Mouse (Mus musculus): ENCODE measurements around the gene Rhoj. TPM values are rescaled to one million over a fixed set of nuclear protein-coding genes. Genes with fewer than 3 reads are reported as not detected.
A peak's percentile ranks its signal among the peaks of the same experiment; 100 is the strongest.

The Rhoj gene
- 24.8 TPM in 2 replicates for polyA plus RNA-seq (2014; fragmentation: Nextera tagmentation; extraction: Ambion mirVana)

DNA sequence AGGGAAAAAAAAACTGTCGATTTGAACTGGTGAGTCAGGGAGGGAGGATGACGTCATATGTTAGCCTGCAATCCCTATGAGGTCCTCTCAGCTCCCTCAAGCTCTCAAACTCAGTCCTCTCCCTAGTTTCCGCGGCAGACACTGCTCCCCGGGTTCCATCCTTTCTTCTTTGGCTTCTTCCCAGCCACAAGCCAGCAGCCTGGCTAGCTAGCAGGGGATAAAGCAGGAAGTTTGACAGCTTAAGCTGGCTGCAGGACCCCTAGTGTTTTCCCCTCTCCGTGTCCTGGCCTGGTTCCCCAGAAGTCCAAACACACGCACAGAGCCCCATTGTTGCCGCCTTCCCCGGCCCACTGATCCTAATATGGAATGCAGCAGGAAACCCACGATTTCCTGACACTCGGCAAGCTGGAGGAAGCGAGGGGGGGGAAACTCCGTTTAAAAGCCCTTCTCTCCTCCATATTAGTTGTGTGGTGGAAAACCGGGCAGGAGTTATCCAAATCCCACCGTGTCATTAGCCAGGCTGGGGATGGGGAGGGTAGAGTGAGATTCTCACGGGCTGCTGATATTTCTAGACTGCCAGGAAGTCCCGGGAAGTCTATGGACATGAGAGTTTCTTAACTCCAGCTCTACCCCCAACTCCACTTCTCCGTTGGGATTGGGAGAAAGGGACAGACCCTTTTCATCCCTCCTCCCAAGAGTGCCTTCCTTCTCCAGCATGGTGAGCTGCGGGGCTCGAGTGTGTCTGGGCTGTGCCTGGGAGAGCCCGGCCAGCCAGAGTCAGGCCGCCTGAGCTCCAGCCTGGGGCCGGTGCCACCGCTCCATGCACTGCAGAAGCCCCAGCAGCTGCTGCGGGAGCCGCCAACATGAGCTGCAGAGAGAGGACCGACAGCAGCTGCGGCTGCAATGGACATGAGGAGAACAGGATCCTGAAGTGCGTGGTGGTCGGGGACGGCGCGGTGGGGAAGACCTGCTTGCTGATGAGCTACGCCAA, at the start of gene Rhoj:
TSS of gene Rhoj (plus strand) at position 362 of the 991 bp plus-strand sequence.
- ATAC-seq (ENCODE audit: low FRiP score) (peak; percentile 88), DNase-seq (ENCODE audit: low spot score, missing footprints) (peak; percentile 97)
- Histone ChIP-seq H3K4me2 (peak within 1 kb of the TSS; percentile 66), H3K4me1 (ENCODE audit: control insufficient read depth, insufficient read depth, low read length) (peaks cover 6% of the 10 kb centered on the region; the same call in 1 of the 2 replicates), H3K9ac (ENCODE audit: low read length) (peak within 1 kb of the TSS; percentile 75), H3K27ac (ENCODE audit: low read depth, low read length) (no peak within 1 kb of the TSS; the same call in 1 of the 2 replicates), H3K27me3 (ENCODE audit: control insufficient read depth, insufficient read depth, low read length) (no peaks in the 10 kb centered on the region), H3K4me3 (ENCODE audit: low read depth, low read length) (peak within 1 kb of the TSS; percentile 40), H3K9me3 (ENCODE audit: control insufficient read depth, low read length) (no peaks in the 10 kb centered on the region), H3K36me3 (ENCODE audit: control insufficient read depth, insufficient read depth, low read length) (no peaks in the 10 kb centered on the region)
- under 1% methylated on average over 34 of the region's 34 CpGs for WGBS

DNA sequence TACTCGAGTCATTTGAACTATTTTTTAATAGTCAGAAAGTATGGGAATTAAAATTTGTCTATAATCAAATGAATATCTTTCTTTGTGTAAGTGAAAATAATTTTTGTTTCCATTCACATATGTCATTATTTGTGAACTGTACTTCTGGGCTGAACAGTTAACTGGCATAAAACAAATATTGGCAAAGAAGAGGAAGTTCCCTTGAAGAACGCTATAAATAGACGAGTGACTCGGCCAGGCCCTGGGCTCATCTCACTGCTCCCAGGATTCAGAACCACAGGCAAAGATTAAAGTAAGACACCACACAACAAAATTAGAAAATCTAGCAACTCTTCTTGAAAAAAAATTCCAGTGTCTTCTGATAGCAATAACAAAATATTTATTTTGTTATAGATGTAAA, 36.4 kb upstream of the Rhoj start:
- no peak for ATAC-seq (ENCODE audit: low FRiP score)
- no peaks in the 10 kb centered on the region for H3K36me3 ChIP-seq (ENCODE audit: control insufficient read depth, insufficient read depth, low read length)

DNA sequence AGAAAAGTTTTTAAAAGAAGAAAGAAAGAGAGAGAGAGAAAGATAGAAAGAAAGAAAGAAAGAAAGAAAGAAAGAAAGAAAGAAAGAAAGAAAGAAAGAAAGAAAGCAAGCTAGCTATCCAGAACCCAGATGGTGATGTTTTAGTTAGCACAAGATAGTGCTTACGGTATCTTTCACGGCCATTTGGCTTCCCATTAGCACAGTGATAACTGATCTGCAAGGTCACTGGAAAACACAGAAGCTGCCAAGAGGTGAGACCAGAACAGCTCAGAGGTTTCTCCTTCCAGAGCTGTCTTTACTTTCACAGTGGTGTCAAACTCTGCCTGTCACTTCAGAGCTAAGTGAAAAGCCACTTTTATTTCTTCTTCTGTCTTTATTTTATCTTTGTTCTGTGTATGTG, 32.4 kb upstream of the Rhoj start:
- 72% methylated on average over 2 of the region's 2 CpGs for WGBS
- Histone ChIP-seq H3K27me3 (ENCODE audit: control insufficient read depth, insufficient read depth, low read length) (no peaks in the 10 kb centered on the region), H3K4me2 (no peak overlapping the region), H3K4me3 (ENCODE audit: low read depth, low read length) (no peak overlapping the region), H3K9ac (ENCODE audit: low read length) (no peak overlapping the region), H3K27ac (ENCODE audit: low read depth, low read length) (no peak overlapping the region), H3K4me1 (ENCODE audit: control insufficient read depth, insufficient read depth, low read length) (no peaks in the 10 kb centered on the region), H3K36me3 (ENCODE audit: control insufficient read depth, insufficient read depth, low read length) (no peaks in the 10 kb centered on the region), H3K9me3 (ENCODE audit: control insufficient read depth, low read length) (no peaks in the 10 kb centered on the region)
- DNase-seq (ENCODE audit: low spot score, missing footprints) (no peak), ATAC-seq (ENCODE audit: low FRiP score) (no peak)

More for the DNA sequence above, 36.4 kb upstream of the Rhoj start:
- WGBS, result 73% methylated on average over 4 of the region's 4 CpGs
- Histone ChIP-seq H3K4me2 (no peak overlapping the region), H3K27me3 (ENCODE audit: control insufficient read depth, insufficient read depth, low read length) (no peaks in the 10 kb centered on the region), H3K4me3 (ENCODE audit: low read depth, low read length) (no peak overlapping the region), H3K4me1 (ENCODE audit: control insufficient read depth, insufficient read depth, low read length) (no peaks in the 10 kb centered on the region), H3K9ac (ENCODE audit: low read length) (no peak overlapping the region), H3K9me3 (ENCODE audit: control insufficient read depth, low read length) (no peaks in the 10 kb centered on the region), H3K27ac (ENCODE audit: low read depth, low read length) (no peak overlapping the region)
- peak; percentile 59 for DNase-seq (ENCODE audit: low spot score, missing footprints)

DNA sequence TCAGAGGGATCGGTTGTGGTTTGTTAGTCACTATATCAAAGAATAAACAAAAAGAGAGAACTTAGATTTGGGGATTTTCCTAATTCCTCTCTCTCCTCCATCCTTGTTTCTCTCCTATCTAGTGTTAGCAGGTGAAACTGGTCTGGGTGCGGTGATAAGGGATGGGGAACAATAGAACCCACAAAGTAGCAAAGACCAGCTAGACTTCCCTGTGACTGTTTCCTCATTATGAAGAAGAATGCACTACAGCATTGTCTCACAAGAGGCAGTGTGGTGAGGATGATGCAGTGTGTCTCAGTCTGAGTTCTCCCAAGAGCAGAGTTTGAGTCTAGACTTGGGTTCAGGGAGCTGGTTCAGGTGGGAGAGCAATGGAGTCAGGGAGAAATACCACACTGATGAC, 30.7 kb upstream of the Rhoj start:
- 87% methylated on average over 2 of the region's 2 CpGs for WGBS
- no peaks in the 10 kb centered on the region for H3K36me3 ChIP-seq (ENCODE audit: control insufficient read depth, insufficient read depth, low read length)
- no peaks in the 10 kb centered on the region for H3K4me1 ChIP-seq (ENCODE audit: control insufficient read depth, insufficient read depth, low read length)

DNA sequence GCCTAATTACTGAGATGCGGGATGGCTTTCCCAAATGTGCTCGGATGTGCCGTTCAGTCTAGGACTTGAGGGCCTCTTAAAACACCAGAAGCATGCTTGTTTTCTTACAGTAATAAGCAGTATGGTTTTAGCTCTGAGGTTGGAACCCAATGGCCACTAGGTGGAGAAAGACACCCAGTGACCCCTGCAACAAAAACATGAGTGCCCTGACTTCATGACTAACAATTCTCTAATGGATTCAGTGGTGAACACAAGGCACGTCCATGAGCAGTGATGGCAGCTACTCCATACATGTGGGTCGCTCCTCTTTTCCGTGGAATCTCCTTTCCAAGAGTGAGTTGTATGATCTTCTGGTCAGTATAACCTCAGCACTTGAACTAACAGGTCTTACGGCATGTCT, 27.6 kb upstream of the Rhoj start:
- H3K27me3 ChIP-seq (ENCODE audit: control insufficient read depth, insufficient read depth, low read length), result no peaks in the 10 kb centered on the region

More for the DNA sequence above, 30.7 kb upstream of the Rhoj start:
- no peak overlapping the region for H3K27ac ChIP-seq (ENCODE audit: low read depth, low read length)
- H3K27me3 ChIP-seq (ENCODE audit: control insufficient read depth, insufficient read depth, low read length), result no peaks in the 10 kb centered on the region
- H3K4me2 ChIP-seq, result no peak overlapping the region
- ATAC-seq (ENCODE audit: low FRiP score) (no peak), DNase-seq (ENCODE audit: low spot score, missing footprints) (peak; percentile 6)
- no peak overlapping the region for H3K4me3 ChIP-seq (ENCODE audit: low read depth, low read length)
- no peaks in the 10 kb centered on the region for H3K9me3 ChIP-seq (ENCODE audit: control insufficient read depth, low read length)
- H3K9ac ChIP-seq (ENCODE audit: low read length), result no peak overlapping the region

DNA sequence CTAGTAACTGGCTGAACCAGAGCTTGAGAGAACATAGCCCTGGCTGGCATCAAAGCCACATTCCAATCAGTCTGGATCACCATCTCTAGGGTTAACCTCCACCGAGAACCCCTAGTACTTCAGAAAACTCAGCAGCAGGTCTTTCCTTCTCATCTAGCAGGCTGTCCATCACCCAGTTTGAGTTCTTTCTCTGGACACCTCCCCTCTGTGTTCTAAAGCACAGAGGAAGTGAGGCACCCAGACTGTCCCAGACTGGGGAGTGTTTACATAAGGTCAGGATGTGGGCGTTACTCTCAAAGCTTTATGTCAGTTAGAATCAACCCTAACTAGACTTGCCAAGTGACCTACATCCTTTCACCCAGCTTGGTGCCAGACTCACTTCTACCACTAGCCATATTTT, 24.9 kb upstream of the Rhoj start:
- H3K36me3 ChIP-seq (ENCODE audit: control insufficient read depth, insufficient read depth, low read length), result no peaks in the 10 kb centered on the region
- H3K9ac ChIP-seq (ENCODE audit: low read length), result no peak overlapping the region
- H3K27ac ChIP-seq (ENCODE audit: low read depth, low read length), result no peak overlapping the region
- no peaks in the 10 kb centered on the region for H3K9me3 ChIP-seq (ENCODE audit: control insufficient read depth, low read length)
- WGBS, result 65% methylated on average over 2 of the region's 2 CpGs
- H3K4me2 ChIP-seq, result no peak overlapping the region
- ATAC-seq (ENCODE audit: low FRiP score) (no peak), DNase-seq (ENCODE audit: low spot score, missing footprints) (no peak)
- no peak overlapping the region for H3K4me3 ChIP-seq (ENCODE audit: low read depth, low read length)
- no peaks in the 10 kb centered on the region for H3K4me1 ChIP-seq (ENCODE audit: control insufficient read depth, insufficient read depth, low read length)
- H3K27me3 ChIP-seq (ENCODE audit: control insufficient read depth, insufficient read depth, low read length), result no peaks in the 10 kb centered on the region

More for the DNA sequence above, 27.6 kb upstream of the Rhoj start:
- no peak overlapping the region for H3K4me3 ChIP-seq (ENCODE audit: low read depth, low read length)
- no peak overlapping the region for H3K27ac ChIP-seq (ENCODE audit: low read depth, low read length)
- WGBS, result 75% methylated on average over 7 of the region's 7 CpGs
- DNase-seq (ENCODE audit: low spot score, missing footprints), result no peak
- H3K4me1 ChIP-seq (ENCODE audit: control insufficient read depth, insufficient read depth, low read length), result no peaks in the 10 kb centered on the region
- no peak overlapping the region for H3K4me2 ChIP-seq
- no peak overlapping the region for H3K9ac ChIP-seq (ENCODE audit: low read length)
- H3K36me3 ChIP-seq (ENCODE audit: control insufficient read depth, insufficient read depth, low read length), result no peaks in the 10 kb centered on the region
- no peaks in the 10 kb centered on the region for H3K9me3 ChIP-seq (ENCODE audit: control insufficient read depth, low read length)
- no peak for ATAC-seq (ENCODE audit: low FRiP score)

DNA sequence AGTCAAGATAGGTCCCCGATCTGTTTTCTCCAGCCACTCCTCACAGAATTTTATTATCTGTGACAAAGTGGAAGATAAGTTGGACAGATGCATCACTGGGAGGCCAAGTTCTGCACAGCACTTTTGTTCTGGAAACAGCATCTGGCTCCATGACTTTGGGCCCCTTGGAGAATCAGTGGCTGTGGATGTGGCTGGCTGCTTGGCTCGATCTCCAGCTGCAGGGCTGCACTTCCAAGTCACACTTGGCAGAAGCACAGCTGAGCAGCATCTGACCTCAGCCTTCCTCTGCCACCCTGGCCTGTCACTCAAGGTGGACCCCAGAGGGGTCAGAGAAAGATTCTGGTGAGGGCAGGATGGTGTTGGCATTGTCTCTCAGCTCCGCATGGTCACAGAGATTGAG, 22.0 kb upstream of the Rhoj start:
- ATAC-seq (ENCODE audit: low FRiP score) (no peak), DNase-seq (ENCODE audit: low spot score, missing footprints) (no peak)
- H3K9ac ChIP-seq (ENCODE audit: low read length), result no peak overlapping the region
- H3K27me3 ChIP-seq (ENCODE audit: control insufficient read depth, insufficient read depth, low read length), result no peaks in the 10 kb centered on the region
- H3K4me2 ChIP-seq, result no peak overlapping the region
- no peaks in the 10 kb centered on the region for H3K36me3 ChIP-seq (ENCODE audit: control insufficient read depth, insufficient read depth, low read length)
- no peaks in the 10 kb centered on the region for H3K4me1 ChIP-seq (ENCODE audit: control insufficient read depth, insufficient read depth, low read length)
- no peak overlapping the region for H3K4me3 ChIP-seq (ENCODE audit: low read depth, low read length)
- no peaks in the 10 kb centered on the region for H3K9me3 ChIP-seq (ENCODE audit: control insufficient read depth, low read length)
- no peak overlapping the region for H3K27ac ChIP-seq (ENCODE audit: low read depth, low read length)
- 75% methylated on average over 3 of the region's 3 CpGs for WGBS

DNA sequence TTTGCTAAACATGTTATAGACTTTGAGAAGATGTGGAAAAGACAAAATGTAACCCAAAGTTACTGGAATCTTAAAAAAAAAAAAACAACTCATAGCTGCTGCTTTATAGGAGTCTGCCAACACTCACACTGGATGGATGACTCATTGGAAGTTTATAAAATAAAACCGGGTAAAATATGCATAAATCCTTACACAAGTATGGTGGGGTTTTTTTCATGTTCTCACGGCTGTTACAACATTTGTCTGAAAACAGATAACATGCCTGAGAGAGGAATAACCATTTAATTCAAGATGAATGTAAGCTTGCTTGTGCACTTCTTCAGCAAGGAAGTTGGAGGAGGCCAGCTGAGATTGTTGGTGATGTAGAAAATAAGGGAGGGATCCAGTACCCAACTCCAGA, 17.6 kb upstream of the Rhoj start:
- DNase-seq (ENCODE audit: low spot score, missing footprints) (no peak), ATAC-seq (ENCODE audit: low FRiP score) (no peak)
- Histone ChIP-seq H3K4me1 (ENCODE audit: control insufficient read depth, insufficient read depth, low read length) (no peaks in the 10 kb centered on the region), H3K4me2 (no peak overlapping the region), H3K36me3 (ENCODE audit: control insufficient read depth, insufficient read depth, low read length) (no peaks in the 10 kb centered on the region), H3K4me3 (ENCODE audit: low read depth, low read length) (no peak overlapping the region), H3K27me3 (ENCODE audit: control insufficient read depth, insufficient read depth, low read length) (no peaks in the 10 kb centered on the region), H3K27ac (ENCODE audit: low read depth, low read length) (no peak overlapping the region), H3K9ac (ENCODE audit: low read length) (no peak overlapping the region), H3K9me3 (ENCODE audit: control insufficient read depth, low read length) (no peaks in the 10 kb centered on the region)
- 88% methylated on average over 2 of the region's 2 CpGs for WGBS

DNA sequence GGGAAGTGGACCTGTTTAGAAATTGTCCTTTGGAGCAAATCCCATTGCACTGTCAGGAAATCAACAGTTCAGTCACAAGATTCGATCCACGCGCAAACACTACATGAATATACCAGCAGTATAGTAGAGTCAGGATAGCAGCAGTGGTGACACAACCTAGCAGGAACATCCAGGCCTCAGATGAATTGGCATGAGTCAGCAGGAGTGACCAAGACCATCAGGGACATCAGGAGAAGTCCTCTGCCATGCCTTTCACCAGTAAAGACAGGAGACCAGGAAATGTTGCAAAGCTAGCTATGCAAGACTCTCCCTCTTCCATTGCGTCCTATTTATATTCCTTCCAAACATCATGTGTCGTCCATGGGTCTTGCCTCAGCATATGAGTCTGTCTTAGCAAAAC, 16.6 kb upstream of the Rhoj start:
- no peaks in the 10 kb centered on the region for H3K9me3 ChIP-seq (ENCODE audit: control insufficient read depth, low read length)
- WGBS, result 88% methylated on average over 5 of the region's 5 CpGs
- H3K9ac ChIP-seq (ENCODE audit: low read length), result no peak overlapping the region
- no peaks in the 10 kb centered on the region for H3K36me3 ChIP-seq (ENCODE audit: control insufficient read depth, insufficient read depth, low read length)
- DNase-seq (ENCODE audit: low spot score, missing footprints) (no peak), ATAC-seq (ENCODE audit: low FRiP score) (no peak)
- H3K27ac ChIP-seq (ENCODE audit: low read depth, low read length), result no peak overlapping the region
- H3K4me2 ChIP-seq, result no peak overlapping the region
- no peak overlapping the region for H3K4me3 ChIP-seq (ENCODE audit: low read depth, low read length)
- H3K4me1 ChIP-seq (ENCODE audit: control insufficient read depth, insufficient read depth, low read length), result no peaks in the 10 kb centered on the region
- no peaks in the 10 kb centered on the region for H3K27me3 ChIP-seq (ENCODE audit: control insufficient read depth, insufficient read depth, low read length)
